Mouse (Mus musculus) c-Kit-positive CD71-positive TER-119-negative erythroid progenitor cells, embryonic 14.5 days (primary cell): ENCODE results near the gene Fbxl3.
A peak's percentile ranks its signal among the peaks of the same experiment; 100 is the strongest.

Source experiments
- DNase-seq: peaks from one replicate; pipeline ENCODE4 v3.0.0-alpha.2; 2013; ENCODE audit warnings: low read depth

Gene Fbxl3

DNA sequence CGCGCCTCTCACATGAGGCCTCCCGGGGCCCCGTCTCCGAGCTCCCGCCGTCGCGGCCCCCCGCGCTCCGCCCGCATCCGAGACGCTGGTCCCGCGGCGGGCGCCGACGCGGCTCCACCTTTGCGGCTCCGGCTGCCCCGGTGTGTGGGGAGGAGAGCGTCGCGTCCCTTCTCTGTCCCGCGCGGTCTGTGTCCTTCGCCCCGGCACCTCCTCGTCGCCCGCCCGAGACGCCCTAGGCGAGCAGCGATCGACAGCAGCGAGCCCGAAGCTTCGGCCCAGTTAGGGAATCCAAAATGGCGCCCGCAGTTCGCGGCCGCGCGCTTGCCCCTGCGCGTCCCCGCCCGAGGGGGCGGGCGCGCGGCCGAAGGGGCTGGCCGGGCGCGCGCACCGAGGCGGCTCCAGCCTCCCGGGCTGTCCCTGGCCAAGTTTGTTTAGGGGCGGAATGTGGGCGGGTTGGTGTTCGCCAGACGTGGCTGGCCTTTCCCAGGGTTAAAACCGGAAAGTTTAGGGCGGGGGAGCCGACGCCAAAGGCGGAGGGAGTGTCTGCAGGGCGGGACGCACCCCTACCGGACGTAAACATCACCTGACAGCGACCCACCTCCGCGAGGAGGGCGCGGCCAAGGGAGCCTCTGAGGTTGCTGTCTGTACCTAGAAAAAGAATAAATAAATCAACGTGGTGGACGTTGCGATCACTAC is at the start of gene Fbxl3:
Gene Fbxl3, minus strand, starts transcription at position 329 of the 696 bp plus-strand sequence.
- peak; percentile 73 for DNase-seq

DNA sequence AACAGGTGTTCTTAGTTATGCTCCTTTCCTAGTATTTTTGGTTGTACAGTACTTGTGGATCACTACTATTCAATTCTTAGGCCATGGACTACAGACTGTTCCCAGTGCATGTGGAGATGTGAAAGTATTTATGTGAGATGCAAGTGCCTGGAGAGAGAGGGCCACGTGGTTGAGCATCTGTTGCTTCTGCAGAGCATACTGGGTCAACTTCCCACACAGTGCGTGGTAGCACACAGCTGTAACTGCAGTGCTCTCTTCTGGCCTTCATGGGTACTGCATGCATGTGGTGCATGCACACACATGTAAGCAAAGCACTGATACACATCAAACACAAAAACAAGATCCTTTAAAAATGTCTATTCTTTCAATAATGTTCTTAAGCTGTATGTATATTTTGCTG is 32.6 kb upstream of the Fbxl3 start:
- DNase-seq = peak; percentile 39

DNA sequence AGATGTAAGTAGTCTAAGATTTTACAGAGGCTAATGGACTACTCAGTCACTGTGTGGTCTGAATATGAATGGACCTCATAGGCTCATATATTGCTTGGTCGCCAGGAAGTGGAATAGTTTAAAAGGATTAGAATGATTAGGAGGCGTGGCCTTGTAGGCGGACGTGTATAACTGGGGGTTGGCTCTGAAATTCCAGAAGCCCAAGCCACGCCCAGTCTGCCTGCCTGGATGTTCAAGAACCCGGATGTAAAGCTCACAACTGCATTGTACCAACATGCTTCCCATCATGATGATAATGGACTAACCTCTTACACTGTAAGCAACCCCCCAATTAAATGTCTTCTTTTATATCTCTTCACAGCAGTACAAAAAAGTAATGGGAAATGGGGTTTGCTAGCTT is 26.4 kb upstream of the Fbxl3 start:
- DNase-seq = no peak

DNA sequence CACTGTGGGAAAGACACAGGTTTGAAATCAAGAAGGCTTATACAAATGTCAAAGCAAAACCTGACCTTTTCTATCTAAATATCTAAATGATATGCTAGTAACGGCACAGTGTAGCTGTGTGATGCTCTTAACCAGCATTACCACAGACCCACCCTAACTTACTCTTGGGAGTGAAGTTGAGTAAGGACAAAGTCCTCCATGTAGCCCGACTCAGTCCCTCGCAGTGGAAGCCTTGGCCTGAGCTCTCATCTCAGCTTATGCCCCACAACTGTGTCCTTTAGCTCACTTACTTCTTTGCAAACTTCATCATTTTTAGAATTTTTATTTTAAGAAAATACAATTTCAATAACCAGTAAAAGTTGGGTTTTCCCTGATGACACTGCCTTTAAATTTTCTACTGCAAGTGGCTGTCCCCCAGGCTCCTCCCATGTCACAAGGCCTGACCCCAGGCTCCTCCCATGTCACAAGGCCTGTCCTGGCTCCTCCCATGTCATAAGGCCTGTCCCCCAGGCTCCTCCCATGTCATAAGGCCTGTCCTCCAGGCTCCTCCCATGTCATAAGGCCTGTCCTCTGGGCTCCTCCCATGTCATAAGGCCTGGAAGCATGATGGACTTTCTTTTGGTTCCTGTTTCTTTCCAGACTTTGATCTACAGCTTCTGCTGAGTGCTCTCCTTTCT is 15.8 kb upstream of the Fbxl3 start:
- peak; percentile 45 for DNase-seq

DNA sequence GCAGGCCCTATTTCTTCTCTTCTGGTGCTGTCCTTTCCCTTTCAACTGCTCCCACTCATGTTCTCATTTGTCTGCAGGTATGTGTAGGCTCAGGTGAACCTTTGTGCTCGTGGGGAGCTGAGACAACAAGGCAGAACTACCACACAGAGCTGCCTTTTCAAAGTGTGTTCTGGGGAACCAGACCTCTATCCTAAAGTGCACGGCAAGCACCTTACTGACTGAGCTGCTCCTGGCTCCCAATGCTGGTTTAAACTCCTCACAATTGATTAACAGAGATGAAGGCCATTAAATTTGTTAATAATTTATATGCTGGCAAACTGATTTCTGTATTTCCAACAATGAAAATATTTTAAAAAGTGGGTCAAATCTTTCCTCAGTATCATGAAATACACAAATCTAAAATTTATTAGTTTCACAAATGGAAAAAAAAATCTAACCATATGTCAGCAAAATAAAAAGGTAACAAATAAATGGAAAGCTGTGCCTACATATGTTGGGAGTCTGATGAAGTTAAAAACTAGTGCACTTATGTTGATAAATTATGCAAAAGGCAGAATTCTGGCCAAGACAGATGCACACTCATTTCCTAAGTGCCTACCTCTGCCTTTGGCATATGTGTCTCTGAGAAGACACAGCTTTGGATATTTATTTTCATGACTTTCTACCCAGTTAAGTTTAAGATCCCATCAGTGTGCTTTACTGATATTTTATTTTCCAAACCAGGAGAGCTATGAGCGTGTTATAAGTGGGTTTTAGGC is 13.4 kb upstream of the Fbxl3 start:
- no peak for DNase-seq

DNA sequence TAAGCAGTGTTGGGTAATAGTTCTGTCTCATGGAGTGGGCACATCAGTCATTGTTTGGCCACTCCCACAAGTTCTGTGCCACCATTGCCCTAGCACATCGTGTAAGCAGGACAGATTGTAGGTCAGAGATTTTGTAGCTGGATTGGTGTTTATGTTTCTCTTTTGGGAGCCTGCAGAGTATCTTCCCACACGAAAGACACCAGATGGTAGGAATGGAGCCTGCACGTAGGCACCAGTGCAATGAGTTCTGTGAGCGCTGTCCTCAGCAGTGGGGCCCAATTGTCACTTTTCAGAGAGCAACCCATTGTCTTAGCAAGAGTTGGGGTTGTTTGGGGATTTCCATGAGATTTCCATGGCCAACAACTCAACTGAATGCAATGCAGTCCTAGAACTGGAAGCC is 10.6 kb upstream of the Fbxl3 start:
- DNase-seq = no peak

DNA sequence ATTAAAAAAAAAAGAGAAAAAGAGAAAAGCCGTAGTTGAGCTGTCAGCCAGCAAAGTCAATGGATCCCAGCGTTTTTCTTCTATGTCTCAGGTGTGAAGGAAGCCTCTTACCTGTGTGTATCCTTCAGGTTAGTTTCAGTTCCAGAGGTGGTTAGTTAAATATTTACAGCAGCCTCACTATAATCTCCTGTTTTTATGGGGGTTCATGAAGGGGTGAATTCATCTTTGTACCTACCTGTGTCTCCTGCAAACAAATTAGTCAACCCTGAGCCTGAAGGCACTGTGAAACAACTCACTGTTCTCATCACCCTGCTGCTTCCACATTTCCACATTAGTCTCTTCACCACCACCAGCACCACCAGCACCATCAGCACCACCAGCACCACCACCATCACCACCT is 6.9 kb upstream of the Fbxl3 start:
- no peak for DNase-seq

DNA sequence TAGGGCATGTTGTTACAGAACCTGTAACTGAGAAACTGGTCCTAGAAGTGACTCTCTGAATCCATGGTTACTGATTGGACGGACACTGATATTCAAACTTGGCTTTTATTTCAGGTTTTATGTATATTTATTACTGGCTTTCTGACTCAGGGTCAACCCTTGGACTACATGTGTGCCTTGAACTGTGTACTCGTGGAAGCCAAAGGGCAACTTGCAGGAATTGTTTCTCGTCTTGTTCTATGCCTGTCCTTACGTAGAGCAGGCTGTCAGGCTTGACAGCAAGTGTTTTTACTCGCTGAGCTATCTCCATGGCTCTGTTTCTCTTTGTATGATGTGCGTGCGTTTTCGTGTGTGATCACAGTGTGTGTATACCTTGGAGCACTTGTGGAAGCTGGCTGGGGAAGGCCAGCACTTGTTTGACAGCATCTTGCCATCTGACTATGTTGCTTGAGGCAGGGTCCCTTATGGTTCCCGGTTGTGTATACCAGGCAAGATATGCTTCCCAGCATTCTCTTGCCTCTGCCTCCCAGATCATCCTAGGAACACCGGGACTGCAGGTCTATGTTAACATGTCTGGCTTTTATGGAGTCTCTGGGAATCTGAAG is 3.5 kb upstream of the Fbxl3 start:
- DNase-seq = no peak

DNA sequence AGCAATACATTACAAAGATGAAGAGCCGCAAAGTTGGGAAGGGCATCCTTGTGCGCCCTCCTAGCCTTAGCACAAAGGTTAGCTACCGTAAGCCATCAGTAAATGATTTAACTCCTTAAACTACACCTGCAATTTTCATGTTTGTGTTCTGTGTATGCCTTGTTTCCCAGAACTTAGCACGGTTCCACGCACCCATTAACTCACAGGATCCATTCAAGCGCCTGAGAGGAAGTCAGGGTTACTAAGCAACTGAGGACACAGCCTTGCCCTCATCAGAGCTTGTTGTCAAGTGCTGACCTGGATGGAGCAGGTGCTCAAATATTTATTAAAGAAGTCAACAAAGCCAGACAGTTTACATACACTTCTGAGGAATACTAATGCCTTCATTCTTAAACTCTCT is 2.9 kb upstream of the Fbxl3 start:
- DNase-seq = no peak

DNA sequence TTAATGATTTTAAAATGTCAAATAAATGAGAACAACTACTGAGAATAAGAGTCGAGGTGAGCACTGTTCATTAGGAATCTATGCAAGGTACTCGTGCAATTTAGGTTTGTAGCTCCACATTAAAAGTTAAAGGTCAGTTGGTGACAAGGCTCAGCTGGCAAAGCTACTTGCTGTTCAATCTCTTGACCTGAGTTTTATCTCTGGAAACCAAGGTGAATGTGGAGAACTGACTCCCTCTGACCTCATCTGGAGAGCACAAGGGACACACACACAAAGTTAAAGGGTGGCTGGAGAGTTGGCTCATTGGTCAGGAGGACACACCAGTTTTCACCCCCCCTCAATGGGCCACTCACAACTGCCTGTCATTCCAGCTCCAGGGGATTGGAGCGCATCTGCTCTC is 1.8 kb upstream of the Fbxl3 start:
- no peak for DNase-seq

DNA sequence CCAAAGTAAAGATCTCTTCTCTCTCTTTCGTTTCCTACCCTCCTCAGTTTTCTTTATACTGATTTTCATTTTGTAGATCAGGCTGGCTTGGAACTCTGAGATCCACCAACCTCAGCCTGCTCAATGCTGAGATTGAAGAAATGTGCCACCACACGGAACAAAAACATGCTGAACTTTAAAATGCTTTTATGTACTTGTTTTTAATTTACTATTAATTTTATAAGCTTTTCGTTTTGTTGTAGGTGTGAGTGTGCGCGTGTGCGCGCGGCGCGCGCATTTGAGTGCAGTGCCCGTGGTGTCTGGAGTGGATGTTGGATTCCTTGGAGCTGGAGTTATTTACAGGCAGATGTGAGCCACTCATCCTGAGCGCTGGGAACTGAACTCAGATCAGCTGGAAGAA is 930 bp upstream of the Fbxl3 start:
- DNase-seq = no peak

DNA sequence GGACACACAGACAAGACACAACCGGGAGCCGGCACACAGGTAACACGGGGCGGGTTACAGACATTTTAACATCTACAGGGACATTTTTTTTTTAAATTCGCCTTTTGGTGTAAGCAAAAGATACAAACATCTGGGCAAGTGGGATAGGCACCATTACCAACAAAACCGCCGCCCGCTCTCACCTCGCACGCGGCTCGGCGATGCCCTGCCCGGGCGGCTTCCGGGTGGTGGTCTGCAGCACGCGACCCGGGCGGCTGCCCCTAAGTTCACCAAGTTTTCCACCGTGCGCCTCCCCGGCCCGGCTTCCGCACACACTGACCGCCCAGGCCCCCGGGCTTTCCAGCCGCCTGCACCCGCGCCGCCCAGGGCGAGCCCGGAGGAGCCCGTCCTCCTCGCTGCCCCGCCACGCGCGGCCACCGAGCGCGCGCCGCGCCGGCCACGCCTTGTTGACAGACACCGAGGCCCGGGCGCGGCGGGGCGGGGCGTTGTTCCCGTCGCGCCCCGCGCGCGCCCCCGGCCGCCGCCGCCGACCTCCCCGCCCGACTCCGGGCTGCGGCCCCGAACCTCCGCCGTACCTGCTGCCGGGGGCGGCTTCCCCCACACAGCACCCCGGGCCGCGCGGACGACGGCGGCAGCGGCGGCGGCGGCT is 655 bp downstream of the Fbxl3 start:
- DNase-seq = peak; percentile 63

DNA sequence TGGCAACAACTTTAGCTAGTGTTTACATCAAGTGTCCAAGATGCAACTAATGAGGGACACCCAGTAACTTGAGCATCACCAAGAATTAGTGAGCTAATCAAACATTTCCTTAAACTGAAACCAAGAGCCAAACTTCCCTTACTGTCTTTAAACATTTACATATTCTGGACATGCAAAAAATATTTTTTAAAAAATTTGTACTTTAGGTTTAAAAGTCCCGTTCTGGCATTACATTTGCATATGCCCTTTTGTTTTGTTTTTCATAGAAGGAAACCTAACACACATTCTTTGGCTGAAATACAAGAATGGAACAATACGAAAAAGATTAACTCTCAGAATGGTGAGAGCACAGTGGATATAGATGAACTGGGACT is 1.2 kb downstream of the Fbxl3 start:
- no peak for DNase-seq

DNA sequence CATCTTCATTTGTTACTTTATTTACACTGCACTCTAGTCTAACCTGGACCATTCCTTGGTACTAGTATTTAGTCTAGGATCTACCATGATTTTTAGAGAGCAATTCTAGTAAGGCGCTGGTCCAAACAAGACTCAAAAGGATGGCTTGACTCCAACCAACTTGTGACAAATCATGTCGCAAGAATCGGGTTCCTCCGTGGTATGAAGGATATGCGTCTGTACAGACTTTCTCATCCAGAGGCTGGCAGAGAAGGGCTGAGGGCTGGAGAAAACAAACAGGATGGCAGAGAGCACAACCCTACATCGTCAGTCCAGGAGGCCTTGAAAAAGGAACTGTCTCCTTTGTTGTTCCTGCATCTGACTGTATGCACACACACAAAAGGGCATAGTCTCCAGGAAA is 2.7 kb downstream of the Fbxl3 start:
- DNase-seq = no peak

DNA sequence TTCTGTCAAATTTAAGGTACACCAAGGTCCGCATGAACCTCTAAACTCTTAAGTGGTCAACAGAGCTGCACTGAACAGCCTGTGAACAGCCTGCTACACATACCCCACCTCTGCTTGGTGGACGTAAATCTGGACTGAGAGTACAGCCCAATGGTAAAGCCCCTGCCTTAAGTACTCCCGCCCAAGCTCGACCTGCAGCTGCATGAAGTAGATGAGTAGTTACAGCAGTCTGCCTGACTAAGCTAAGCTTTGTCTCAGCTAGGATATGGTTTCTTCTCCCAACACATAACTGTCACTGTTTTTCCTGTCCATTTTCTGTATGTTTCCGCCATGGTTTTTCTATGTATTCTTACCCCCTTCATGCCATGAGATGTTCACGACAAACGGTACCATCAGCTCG is 3.5 kb downstream of the Fbxl3 start:
- DNase-seq = no peak

DNA sequence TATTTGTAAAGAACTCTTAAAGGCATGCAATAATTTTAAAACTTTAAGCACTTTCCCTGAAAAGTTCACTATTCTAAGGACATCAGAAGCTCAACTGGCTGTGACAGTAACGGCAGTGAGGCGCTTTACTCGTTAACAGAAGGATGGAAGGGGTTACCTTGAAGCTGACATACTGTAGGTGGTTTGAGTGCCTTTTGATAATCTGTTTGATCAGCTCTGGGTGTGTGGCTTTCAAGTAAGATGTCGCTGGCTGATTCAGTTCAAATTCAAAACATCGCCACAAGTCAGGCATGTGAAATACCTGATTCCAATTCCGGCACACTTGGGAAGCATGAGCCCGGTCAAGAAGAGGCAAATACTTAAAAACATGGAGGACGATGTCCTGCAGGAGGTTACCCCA is 4.3 kb downstream of the Fbxl3 start:
- DNase-seq = no peak

DNA sequence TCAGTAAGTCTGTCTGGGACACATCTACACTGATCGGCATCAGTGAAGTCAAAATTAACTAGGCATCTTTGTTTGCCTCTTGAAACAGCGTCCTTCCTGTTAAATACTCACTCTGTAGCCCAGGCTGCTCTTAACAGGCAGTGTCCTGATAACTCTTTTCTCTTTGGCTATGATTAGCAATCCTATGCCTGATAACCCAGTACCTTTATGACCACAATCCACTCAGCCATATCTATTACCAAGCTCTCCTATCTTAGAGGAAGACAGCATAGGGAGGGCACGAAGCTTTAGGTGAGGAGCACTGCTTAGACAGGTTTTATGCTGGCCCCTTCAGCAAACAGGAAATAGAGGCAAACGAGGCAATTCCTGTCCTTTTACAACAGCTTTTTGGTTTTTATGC is 5.7 kb downstream of the Fbxl3 start:
- no peak for DNase-seq

DNA sequence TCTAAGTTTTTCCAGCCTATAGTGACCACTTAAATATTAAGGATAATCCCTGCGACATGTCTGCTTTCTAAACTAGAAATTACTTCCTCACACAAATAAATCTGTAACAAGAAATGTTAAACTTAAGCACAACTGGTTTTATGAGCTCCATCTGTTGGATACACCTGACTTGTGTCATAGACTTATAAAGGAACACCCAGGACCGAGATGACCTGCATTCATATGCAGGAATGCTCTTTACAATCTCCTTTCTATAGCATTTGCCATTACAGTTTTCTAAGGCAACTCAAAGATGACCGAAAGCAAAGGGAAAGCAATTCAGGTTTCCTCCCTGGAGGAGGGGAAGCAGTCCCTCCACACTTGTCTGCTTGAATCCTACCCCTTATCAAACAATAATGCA is 6.1 kb downstream of the Fbxl3 start:
- no peak for DNase-seq

DNA sequence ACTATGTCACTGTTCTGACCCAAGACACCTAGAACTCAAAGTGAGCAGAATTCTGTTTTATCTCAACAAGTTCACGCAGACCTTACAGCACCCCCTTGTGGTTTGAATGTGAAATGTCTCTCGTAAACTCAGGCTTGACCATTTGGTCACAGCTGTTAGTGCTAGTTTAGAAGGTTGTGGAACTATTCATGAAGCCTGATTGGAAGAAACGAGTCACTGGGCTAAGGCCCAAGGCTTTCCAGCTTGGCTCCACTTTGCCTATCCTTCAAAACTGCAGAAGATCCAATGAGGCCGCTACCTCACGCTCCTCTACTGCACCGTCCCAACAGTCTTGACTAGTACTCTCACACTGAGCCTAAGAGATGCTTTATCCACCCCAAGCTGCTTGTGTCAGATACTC is 10.7 kb downstream of the Fbxl3 start:
- peak; percentile 46 for DNase-seq

DNA sequence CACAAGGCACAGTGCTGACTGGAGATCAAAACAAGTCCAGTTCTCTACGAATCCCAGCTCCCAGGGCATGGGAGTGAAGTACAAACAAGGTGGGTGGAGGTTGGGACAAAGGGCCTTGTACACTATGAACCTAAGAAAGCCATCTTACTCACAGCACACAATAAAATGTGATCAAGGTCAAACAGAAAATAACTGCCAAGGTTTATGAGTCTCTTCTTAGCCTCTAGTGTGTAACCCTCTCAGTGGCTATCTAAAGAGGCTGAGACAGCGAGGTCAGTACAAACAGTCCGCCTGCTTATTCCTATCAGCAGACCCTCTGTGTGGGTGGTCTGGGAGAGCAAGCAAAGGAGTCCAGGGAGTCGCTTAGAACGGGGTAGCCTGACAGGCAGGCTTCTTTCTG is 11.5 kb downstream of the Fbxl3 start:
- DNase-seq = no peak

DNA sequence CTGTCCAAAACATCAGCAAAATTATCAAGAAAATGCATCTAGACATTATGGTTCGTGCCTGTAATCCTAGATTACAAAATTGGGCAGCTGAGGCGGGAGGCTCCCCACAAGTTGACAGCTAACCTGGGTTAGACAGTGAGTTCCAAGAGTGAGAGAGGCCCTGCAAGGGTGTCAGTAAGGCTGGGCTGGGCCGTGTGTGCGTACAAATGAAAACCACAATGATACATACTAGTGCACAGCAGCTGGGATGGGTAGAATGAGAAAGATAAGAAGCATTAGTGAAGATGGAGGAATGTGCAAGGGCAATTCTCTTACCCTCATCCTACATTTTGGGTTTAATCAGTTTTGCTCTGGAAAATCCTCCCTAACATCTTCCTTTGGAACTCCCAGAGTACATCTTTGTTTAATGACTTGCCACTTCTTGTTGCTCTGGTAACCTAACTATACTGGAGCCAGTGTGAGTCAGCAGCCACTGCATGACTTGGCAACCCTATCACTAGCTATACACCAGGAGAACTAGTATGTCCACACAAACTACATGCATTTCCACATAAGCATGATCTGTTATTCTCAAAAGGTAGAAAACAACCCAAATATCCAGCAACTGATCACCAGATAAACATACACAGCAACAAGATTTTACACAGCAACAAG is 12.6 kb downstream of the Fbxl3 start:
- DNase-seq = peak; percentile 51
